Mouse (Mus musculus) liver, embryonic 11.5 days (tissue): Measurements from ENCODE around the gene Nav2. TPM values are rescaled to one million over a fixed set of nuclear protein-coding genes. Genes with fewer than 3 reads are reported as not detected.

Source experiments
- ATAC-seq: fragments of 200-750 bp; cut with Nextera tagmentation; replicated peaks from 2 replicates; pipeline ENCODE4 v1.8.0; 2017; ENCODE audit warnings: moderate number of reproducible peaks, mild to moderate bottlenecking, moderate TSS enrichment, moderate library complexity; ENCODE audit not compliant: low FRiP score
- DNase-seq: peaks from one replicate; pipeline ENCODE4 v3.0.0-alpha.2; 2017; ENCODE audit warnings: low spot score
- H3K27ac ChIP-seq: fragments of 300-500 bp; sonication (generic); 2 replicates; pipeline ENCODE4 v1.5.1; 2014; ENCODE audit warnings: mild to moderate bottlenecking, low read depth, low read length, control low read depth
- H3K27me3 ChIP-seq: fragments of 300-500 bp; sonication (generic); replicated peaks from 2 replicates; pipeline ENCODE4 v1.6.1; 2014; ENCODE audit warnings: low read length, mixed read lengths; ENCODE audit not compliant: control insufficient read depth, insufficient read depth
- H3K36me3 ChIP-seq: fragments of 300-500 bp; sonication (generic); 2 replicates; pipeline ENCODE4 v1.6.1; 2014; ENCODE audit warnings: mild to moderate bottlenecking, low read length, moderate library complexity, mixed read lengths; ENCODE audit not compliant: control insufficient read depth, insufficient read depth
- H3K4me1 ChIP-seq: fragments of 300-500 bp; sonication (generic); replicated peaks from 2 replicates; pipeline ENCODE4 v1.6.1; 2014; ENCODE audit warnings: low read length, mixed read lengths; ENCODE audit not compliant: control insufficient read depth, insufficient read depth
- H3K4me2 ChIP-seq: fragments of 300-500 bp; sonication (generic); 2 replicates; pipeline ENCODE4 v1.6.1; 2014; ENCODE audit warnings: mild to moderate bottlenecking, control low read depth, moderate library complexity
- H3K4me3 ChIP-seq: fragments of 300-500 bp; sonication (generic); 2 replicates; pipeline ENCODE4 v1.5.1; 2014; ENCODE audit warnings: low read depth, low read length, control low read depth
- H3K9ac ChIP-seq: fragments of 300-500 bp; sonication (generic); 2 replicates; pipeline ENCODE4 v1.6.1; 2014; ENCODE audit warnings: low read depth, low read length, control low read depth
- H3K9me3 ChIP-seq: fragments of 300-500 bp; sonication (generic); 2 replicates; pipeline ENCODE4 v1.6.1; 2016; ENCODE audit warnings: low read length, inconsistent platforms, mixed read lengths; ENCODE audit not compliant: control insufficient read depth
- WGBS: fragments of 180-500 bp; shearing (Covaris S2); extraction: QIAGEN DNeasy Blood & Tissue Kit; methylation state at CpG from one replicate; pipeline ENCODE4 v1.1.7; 2014; 5-methylcytosine and 5-hydroxymethylcytosine counted together
- polyA plus RNA-seq: library from polyadenylated mRNA; unstranded; fragments of >200 nt; fragmentation: Nextera tagmentation; extraction: Ambion mirVana; gene quantifications from 2 replicates; pipeline ENCODE4 v1.2.1, GENCODE M21; 2014

The Nav2 gene
- polyA plus RNA-seq, 1 experiment from 2014 or later, result 6.2 TPM

DNA sequence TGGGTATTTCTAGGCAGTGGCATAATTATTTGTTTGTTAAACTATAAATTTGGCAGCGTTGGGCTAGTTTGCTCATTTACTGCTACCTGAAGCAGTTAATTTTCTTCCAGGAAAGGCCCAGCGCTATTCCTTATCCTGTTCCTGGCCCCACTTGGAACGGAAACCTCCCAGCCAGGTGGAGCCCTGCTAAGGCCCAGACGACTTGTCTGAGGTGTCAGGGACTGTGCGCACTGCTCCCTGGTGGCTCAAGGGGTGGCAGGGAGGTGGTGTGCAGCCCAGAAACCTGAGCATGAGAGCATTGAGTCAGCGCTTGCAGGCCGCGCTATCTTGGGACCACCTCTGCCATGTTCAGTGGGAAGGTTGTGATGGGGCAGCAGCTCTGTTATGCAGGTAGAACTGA lies 367.6 kb downstream of the Nav2 start:
- ATAC-seq, result no peak
- Histone ChIP-seq H3K27me3 (peaks cover 6% of the 10 kb centered on the region; the same call in 1 of the 2 replicates), H3K9ac (no peak overlapping the region), H3K4me1 (no peaks in the 10 kb centered on the region; the same call in 1 of the 2 replicates), H3K9me3 (no peaks in the 10 kb centered on the region), H3K4me3 (no peak overlapping the region), H3K4me2 (no peak overlapping the region), H3K36me3 (no peaks in the 10 kb centered on the region), H3K27ac (no peak overlapping the region)
- 82% methylated on average over 8 of the region's 8 CpGs for WGBS
- no peak for DNase-seq

DNA sequence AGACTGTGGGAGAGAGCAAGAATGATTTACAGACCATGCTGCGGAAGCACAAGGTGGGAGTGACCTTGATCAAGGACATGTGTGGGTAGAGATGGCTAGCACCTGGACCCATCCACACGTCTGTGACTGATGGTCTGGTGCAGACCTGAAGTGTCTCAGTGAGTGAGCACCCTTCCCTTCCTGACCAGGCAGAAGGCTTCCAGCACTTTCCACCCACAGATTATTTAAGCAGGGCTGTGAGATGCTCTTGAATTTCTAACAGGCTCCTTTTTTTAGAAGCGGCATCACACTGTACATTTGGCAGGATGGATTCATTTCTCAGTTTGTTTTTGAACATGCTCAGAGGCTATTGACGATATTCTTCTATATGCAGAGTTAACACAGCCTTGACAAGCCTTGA lies 369.2 kb downstream of the Nav2 start:
- WGBS, result 84% methylated on average over 4 of the region's 4 CpGs
- peaks cover 6% of the 10 kb centered on the region; the same call in 1 of the 2 replicates for H3K27me3 ChIP-seq
- H3K4me2 ChIP-seq, result no peak overlapping the region
- no peak overlapping the region for H3K4me3 ChIP-seq
- ATAC-seq, result no peak
- no peaks in the 10 kb centered on the region for H3K9me3 ChIP-seq
- no peak for DNase-seq
- no peaks in the 10 kb centered on the region; the same call in 1 of the 2 replicates for H3K4me1 ChIP-seq
- no peak overlapping the region for H3K27ac ChIP-seq
- no peak overlapping the region for H3K9ac ChIP-seq
- H3K36me3 ChIP-seq, result no peaks in the 10 kb centered on the region

- H3K27me3 ChIP-seq, result peaks cover 4% of the 10 kb centered on the region; the same call in 1 of the 2 replicates
- no peak overlapping the region for H3K27ac ChIP-seq
- no peak overlapping the region for H3K4me2 ChIP-seq
- 48% methylated on average over 2 of the region's 2 CpGs for WGBS
- H3K4me1 ChIP-seq, result no peaks in the 10 kb centered on the region
- H3K4me3 ChIP-seq, result no peak overlapping the region
- no peak for DNase-seq
- H3K9ac ChIP-seq, result no peak overlapping the region
- no peaks in the 10 kb centered on the region for H3K36me3 ChIP-seq
- no peak for ATAC-seq
- H3K9me3 ChIP-seq, result no peaks in the 10 kb centered on the region
Measured at GRCm38 (mm10) chr7:49278531-49278930, 370.0 kb downstream of the Nav2 start.

- Histone ChIP-seq H3K36me3 (no peaks in the 10 kb centered on the region), H3K9me3 (no peaks in the 10 kb centered on the region), H3K4me3 (no peak overlapping the region), H3K27me3 (0 out of 2 replicates have a peak, but pooled peaks cover 2% of the 10 kb centered on the region), H3K9ac (no peak overlapping the region), H3K4me2 (no peak overlapping the region), H3K4me1 (peaks cover 14% of the 10 kb centered on the region), H3K27ac (no peak overlapping the region)
- DNase-seq (no peak), ATAC-seq (no peak)
- WGBS, result 73% methylated on average over 5 of the region's 5 CpGs
Measured at GRCm38 (mm10) chr7:49280427-49280826, 371.9 kb downstream of the Nav2 start.

- Histone ChIP-seq H3K4me2 (no peak overlapping the region), H3K4me1 (peaks cover 14% of the 10 kb centered on the region), H3K36me3 (no peaks in the 10 kb centered on the region), H3K9me3 (no peaks in the 10 kb centered on the region), H3K4me3 (no peak overlapping the region), H3K27ac (no peak overlapping the region), H3K9ac (no peak overlapping the region), H3K27me3 (no peaks in the 10 kb centered on the region)
- DNase-seq, result no peak
- no peak for ATAC-seq
- 86% methylated on average over 7 of the region's 7 CpGs for WGBS
Measured at GRCm38 (mm10) chr7:49282446-49282845, 373.9 kb downstream of the Nav2 start.

GRCm38 (mm10) chr7:49283507-49284361 lies 375.2 kb downstream of the Nav2 start:
- H3K4me2 ChIP-seq, result peak overlapping the region; percentile 36; the same call in 1 of the 2 replicates
- no peaks in the 10 kb centered on the region for H3K36me3 ChIP-seq
- DNase-seq, result no peak
- no peak overlapping the region for H3K9ac ChIP-seq
- peaks cover 14% of the 10 kb centered on the region for H3K4me1 ChIP-seq
- WGBS, result 42% methylated on average over 11 of the region's 11 CpGs
- H3K27ac ChIP-seq, result peak overlapping the region; percentile 38; the same call in 1 of the 2 replicates
- no peaks in the 10 kb centered on the region for H3K27me3 ChIP-seq
- no peaks in the 10 kb centered on the region for H3K9me3 ChIP-seq
- no peak overlapping the region for H3K4me3 ChIP-seq
- peak; percentile 82 for ATAC-seq

- no peak for DNase-seq
- H3K9me3 ChIP-seq, result 0 out of 2 replicates have a peak, but pooled peaks cover 2% of the 10 kb centered on the region
- no peak for ATAC-seq
Measured at GRCm38 (mm10) chr7:49288186-49288585, 379.7 kb downstream of the Nav2 start.

GRCm38 (mm10) chr7:49290308-49290707 lies 381.8 kb downstream of the Nav2 start:
- Histone ChIP-seq H3K4me1 (peaks cover under 1% of the 10 kb centered on the region; the same call in 1 of the 2 replicates), H3K9ac (no peak overlapping the region), H3K27ac (no peak overlapping the region), H3K9me3 (0 out of 2 replicates have a peak, but pooled peaks cover 2% of the 10 kb centered on the region), H3K27me3 (no peaks in the 10 kb centered on the region), H3K4me3 (no peak overlapping the region), H3K36me3 (no peaks in the 10 kb centered on the region), H3K4me2 (no peak overlapping the region)
- 82% methylated on average over 4 of the region's 4 CpGs for WGBS
- ATAC-seq (no peak), DNase-seq (no peak)

More at GRCm38 (mm10) chr7:49288186-49288585, 379.7 kb downstream of the Nav2 start:
- 42% methylated on average over 8 of the region's 8 CpGs for WGBS
- peaks cover 14% of the 10 kb centered on the region for H3K4me1 ChIP-seq
- H3K27ac ChIP-seq, result no peak overlapping the region
- no peak overlapping the region for H3K9ac ChIP-seq
- H3K36me3 ChIP-seq, result no peaks in the 10 kb centered on the region
- H3K27me3 ChIP-seq, result no peaks in the 10 kb centered on the region
- H3K4me3 ChIP-seq, result no peak overlapping the region
- no peak overlapping the region for H3K4me2 ChIP-seq
